Mouse (Mus musculus): ENCODE measurements around the gene Usp40. TPM values are rescaled to one million over a fixed set of nuclear protein-coding genes. Genes with fewer than 3 reads are reported as not detected.
A peak's percentile ranks its signal among the peaks of the same experiment; 100 is the strongest.

The Usp40 gene
- total RNA-seq, 2 experiments from 2014 or later = 21.2 to 25.3 TPM

- no peak for DNase-seq (ENCODE audit: low spot score in 2 of 2)
Measured at GRCm38 (mm10) chr1:87951641-87952040, 56.7 kb downstream of the Usp40 start.

GRCm38 (mm10) chr1:87947681-87948091 lies 60.7 kb downstream of the Usp40 start:
- no peak for DNase-seq (ENCODE audit: low spot score in 2 of 2)

- DNase-seq (ENCODE audit: low spot score in 2 of 2) = no peak
Measured at GRCm38 (mm10) chr1:87941765-87942164, 66.6 kb downstream of the Usp40 start.

- DNase-seq (ENCODE audit: low spot score in 2 of 2) = no peak
Measured at GRCm38 (mm10) chr1:87936516-87936915, 71.8 kb downstream of the Usp40 start.

- DNase-seq (ENCODE audit: low spot score in 2 of 2) = no peak
Measured at GRCm38 (mm10) chr1:87936075-87936474, 72.3 kb downstream of the Usp40 start.

GRCm38 (mm10) chr1:87935546-87935945 lies 72.8 kb downstream of the Usp40 start:
- no peak for DNase-seq (ENCODE audit: low spot score in 2 of 2)

GRCm38 (mm10) chr1:87935095-87935494 lies 73.3 kb downstream of the Usp40 start:
- no peak for DNase-seq (ENCODE audit: low spot score in 2 of 2)

GRCm38 (mm10) chr1:87933051-87933450 lies 75.3 kb downstream of the Usp40 start:
- no peak for DNase-seq (ENCODE audit: low spot score in 2 of 2)

GRCm38 (mm10) chr1:87929730-87930129 lies 78.6 kb downstream of the Usp40 start:
- DNase-seq (ENCODE audit: low spot score in 2 of 2) = no peak

GRCm38 (mm10) chr1:87924888-87925287 lies 83.5 kb downstream of the Usp40 start:
- no peak for DNase-seq (ENCODE audit: low spot score in 2 of 2)

- peak in 1 of 2 experiments; percentile 65 for DNase-seq (ENCODE audit: low spot score in 2 of 2)
Measured at GRCm38 (mm10) chr1:87922666-87923065, 85.7 kb downstream of the Usp40 start.

GRCm38 (mm10) chr1:87920056-87920614 lies 88.2 kb downstream of the Usp40 start:
- DNase-seq (ENCODE audit: low spot score in 2 of 2) = no peak

GRCm38 (mm10) chr1:87918061-87918460 lies 90.3 kb downstream of the Usp40 start:
- DNase-seq (ENCODE audit: low spot score in 2 of 2) = peak in 1 of 2 experiments; percentile 68

GRCm38 (mm10) chr1:87917361-87917760 lies 91.0 kb downstream of the Usp40 start:
- no peak for DNase-seq (ENCODE audit: low spot score in 2 of 2)

GRCm38 (mm10) chr1:87913356-87913755 lies 95.0 kb downstream of the Usp40 start:
- no peak for DNase-seq (ENCODE audit: low spot score in 2 of 2)

- no peak for DNase-seq (ENCODE audit: low spot score in 2 of 2)
Measured at GRCm38 (mm10) chr1:87910428-87910827, 97.9 kb downstream of the Usp40 start.

- no peak for DNase-seq (ENCODE audit: low spot score in 2 of 2)
Measured at GRCm38 (mm10) chr1:87909565-87909964, 98.8 kb downstream of the Usp40 start.

- no peak for DNase-seq (ENCODE audit: low spot score in 2 of 2)
Measured at GRCm38 (mm10) chr1:87908736-87909135, 99.6 kb downstream of the Usp40 start.

- no peak for DNase-seq (ENCODE audit: low spot score in 2 of 2)
Measured at GRCm38 (mm10) chr1:87908006-87908405, 100.3 kb downstream of the Usp40 start.

- no peak for DNase-seq (ENCODE audit: low spot score in 2 of 2)
Measured at GRCm38 (mm10) chr1:87906361-87906956, 101.9 kb downstream of the Usp40 start.

- DNase-seq (ENCODE audit: low spot score in 2 of 2) = no peak
Measured at GRCm38 (mm10) chr1:87902186-87902585, 106.2 kb downstream of the Usp40 start.

- no peak for DNase-seq (ENCODE audit: low spot score in 2 of 2)
Measured at GRCm38 (mm10) chr1:87900979-87901378, 107.4 kb downstream of the Usp40 start.

GRCm38 (mm10) chr1:87899701-87900100 lies 108.7 kb downstream of the Usp40 start:
- no peak for DNase-seq (ENCODE audit: low spot score in 2 of 2)
